Mouse (Mus musculus) forebrain, embryonic 14.5 days (tissue): ENCODE results near the gene Acvr1b. TPM values are rescaled to one million over a fixed set of nuclear protein-coding genes. Genes with fewer than 3 reads are reported as not detected.
A peak's percentile ranks its signal among the peaks of the same experiment; 100 is the strongest.

ENCODE experiments used
- ATAC-seq: fragments of 200-750 bp; cut with Nextera tagmentation; 2 replicates; pipeline ENCODE4 v1.8.0; 2017; ENCODE audit warnings: mild to moderate bottlenecking, moderate library complexity
- DNase-seq: peaks from one replicate; pipeline ENCODE4 v3.0.0-alpha.2; 2015; ENCODE audit warnings: low spot score
- H3K27ac ChIP-seq: fragments of 300-500 bp; sonication (generic); 2 replicates; pipeline ENCODE4 v1.5.1; 2014; ENCODE audit warnings: low read depth, mild to moderate bottlenecking, control low read depth, low read length, moderate library complexity
- H3K27me3 ChIP-seq: fragments of 300-500 bp; sonication (generic); replicated peaks from 2 replicates; pipeline ENCODE4 v1.6.1; 2014; ENCODE audit warnings: low read length, control low read depth, mixed read lengths; ENCODE audit not compliant: control insufficient read depth, insufficient read depth
- H3K36me3 ChIP-seq: fragments of 300-500 bp; sonication (generic); 2 replicates; pipeline ENCODE4 v1.6.1; 2014; ENCODE audit warnings: low read length, control low read depth; ENCODE audit not compliant: control insufficient read depth, insufficient read depth
- H3K4me1 ChIP-seq: fragments of 300-500 bp; sonication (generic); 2 replicates; pipeline ENCODE4 v1.6.1; 2014; ENCODE audit warnings: antibody characterized with exemption, low read length, control low read depth; ENCODE audit not compliant: control insufficient read depth, insufficient read depth
- H3K4me2 ChIP-seq: fragments of 300-500 bp; sonication (generic); 2 replicates; pipeline ENCODE4 v1.6.1; 2014; ENCODE audit warnings: mild to moderate bottlenecking, control low read depth, low read length
- H3K4me3 ChIP-seq: fragments of 300-500 bp; sonication (generic); 2 replicates; pipeline ENCODE4 v1.5.1; 2014; ENCODE audit warnings: low read depth, low read length, control low read depth
- H3K9ac ChIP-seq: fragments of 300-500 bp; sonication (generic); 2 replicates; pipeline ENCODE4 v1.6.1; 2014; ENCODE audit warnings: mild to moderate bottlenecking, low read length, control low read depth, moderate library complexity
- H3K9me3 ChIP-seq: fragments of 300-500 bp; sonication (generic); replicated peaks from 2 replicates; pipeline ENCODE4 v1.6.1; 2016; ENCODE audit warnings: low read length, control low read depth, mixed read lengths; ENCODE audit not compliant: control insufficient read depth
- WGBS: fragments of 180-500 bp; shearing (Covaris S2); extraction: QIAGEN DNeasy Blood & Tissue Kit; methylation state at CpG from one replicate; pipeline ENCODE4 v1.1.7; 2014; 5-methylcytosine and 5-hydroxymethylcytosine counted together
- polyA plus RNA-seq: library from polyadenylated mRNA; unstranded; fragments of >200 nt; fragmentation: Nextera tagmentation; extraction: Ambion mirVana; gene quantifications from 2 replicates; pipeline ENCODE4 v1.2.1, GENCODE M21; 2014

Gene Acvr1b
- polyA plus RNA-seq, 1 experiment from 2014 or later = 24.7 TPM

GRCm38 (mm10) chr15:101144176-101144575 is 29.7 kb upstream of the Acvr1b start:
- no peak overlapping the region for H3K4me3 ChIP-seq
- H3K4me2 ChIP-seq = no peak overlapping the region
- H3K27ac ChIP-seq = no peak overlapping the region
- ATAC-seq (no peak), DNase-seq (no peak)
- no peak overlapping the region for H3K9ac ChIP-seq
- peaks cover 18% of the 10 kb centered on the region for H3K4me1 ChIP-seq
- H3K36me3 ChIP-seq = no peaks in the 10 kb centered on the region
- no peaks in the 10 kb centered on the region for H3K27me3 ChIP-seq
- H3K9me3 ChIP-seq = no peaks in the 10 kb centered on the region
- WGBS = 79% methylated on average over 5 of the region's 5 CpGs

- no peak overlapping the region for H3K4me3 ChIP-seq
- no peak overlapping the region for H3K9ac ChIP-seq
- ATAC-seq (no peak), DNase-seq (no peak)
- no peaks in the 10 kb centered on the region for H3K27me3 ChIP-seq
- no peak overlapping the region for H3K4me2 ChIP-seq
- H3K36me3 ChIP-seq = no peaks in the 10 kb centered on the region
- no peak overlapping the region for H3K27ac ChIP-seq
- 87% methylated on average over 8 of the region's 8 CpGs for WGBS
- H3K9me3 ChIP-seq = no peaks in the 10 kb centered on the region
- H3K4me1 ChIP-seq = peaks cover 18% of the 10 kb centered on the region
Measured at GRCm38 (mm10) chr15:101144779-101145178, 29.1 kb upstream of the Acvr1b start.

- no peaks in the 10 kb centered on the region for H3K27me3 ChIP-seq
- no peaks in the 10 kb centered on the region for H3K9me3 ChIP-seq
- 11% methylated on average over 19 of the region's 19 CpGs for WGBS
- ATAC-seq (peak; percentile 95), DNase-seq (peak; percentile 94)
- no peak overlapping the region for H3K27ac ChIP-seq
- H3K4me3 ChIP-seq = no peak overlapping the region
- H3K4me1 ChIP-seq = peaks cover 11% of the 10 kb centered on the region
- H3K4me2 ChIP-seq = peak overlapping the region; percentile 38
- H3K9ac ChIP-seq = peak overlapping the region; percentile 13; the same call in 1 of the 2 replicates
- H3K36me3 ChIP-seq = no peaks in the 10 kb centered on the region
Measured at GRCm38 (mm10) chr15:101145424-101146099, 28.3 kb upstream of the Acvr1b start.

- H3K9ac ChIP-seq = no peak overlapping the region
- no peak overlapping the region for H3K4me2 ChIP-seq
- no peaks in the 10 kb centered on the region for H3K27me3 ChIP-seq
- no peak for ATAC-seq
- H3K9me3 ChIP-seq = no peaks in the 10 kb centered on the region
- WGBS = 70% methylated on average over 15 of the region's 15 CpGs
- no peak for DNase-seq
- H3K36me3 ChIP-seq = no peaks in the 10 kb centered on the region
- no peak overlapping the region for H3K4me3 ChIP-seq
- no peak overlapping the region for H3K27ac ChIP-seq
- peaks cover 7% of the 10 kb centered on the region for H3K4me1 ChIP-seq
Measured at GRCm38 (mm10) chr15:101146100-101146965, 27.5 kb upstream of the Acvr1b start.

GRCm38 (mm10) chr15:101147115-101147909 is 26.6 kb upstream of the Acvr1b start:
- Histone ChIP-seq H3K27me3 (no peaks in the 10 kb centered on the region), H3K27ac (no peak overlapping the region), H3K9ac (no peak overlapping the region), H3K36me3 (no peaks in the 10 kb centered on the region), H3K4me1 (peaks cover 7% of the 10 kb centered on the region), H3K4me2 (no peak overlapping the region), H3K9me3 (no peaks in the 10 kb centered on the region), H3K4me3 (no peak overlapping the region)
- ATAC-seq (no peak), DNase-seq (no peak)
- 82% methylated on average over 16 of the region's 16 CpGs for WGBS

GRCm38 (mm10) chr15:101147910-101148273 is 26.0 kb upstream of the Acvr1b start:
- no peaks in the 10 kb centered on the region for H3K9me3 ChIP-seq
- peaks cover 7% of the 10 kb centered on the region for H3K4me1 ChIP-seq
- H3K4me3 ChIP-seq = no peak overlapping the region
- H3K36me3 ChIP-seq = no peaks in the 10 kb centered on the region
- WGBS = 52% methylated on average over 6 of the region's 6 CpGs
- H3K4me2 ChIP-seq = no peak overlapping the region
- H3K27ac ChIP-seq = no peak overlapping the region
- H3K27me3 ChIP-seq = no peaks in the 10 kb centered on the region
- no peak overlapping the region for H3K9ac ChIP-seq
- DNase-seq = no peak
- ATAC-seq = no peak

- H3K27ac ChIP-seq = no peak overlapping the region
- WGBS = 41% methylated on average over 6 of the region's 6 CpGs
Measured at GRCm38 (mm10) chr15:101148604-101149003, 25.3 kb upstream of the Acvr1b start.

GRCm38 (mm10) chr15:101151409-101152261 is 22.2 kb upstream of the Acvr1b start:
- WGBS = 76% methylated on average over 9 of the region's 9 CpGs
- Histone ChIP-seq H3K9me3 (no peaks in the 10 kb centered on the region), H3K27ac (no peak overlapping the region), H3K4me1 (no peaks in the 10 kb centered on the region), H3K36me3 (no peaks in the 10 kb centered on the region), H3K4me3 (no peak overlapping the region), H3K27me3 (no peaks in the 10 kb centered on the region), H3K9ac (no peak overlapping the region), H3K4me2 (no peak overlapping the region)
- ATAC-seq (no peak), DNase-seq (no peak)

More at GRCm38 (mm10) chr15:101148604-101149003, 25.3 kb upstream of the Acvr1b start:
- no peak overlapping the region for H3K9ac ChIP-seq
- ATAC-seq = no peak
- peaks cover 3% of the 10 kb centered on the region; the same call in 1 of the 2 replicates for H3K4me1 ChIP-seq
- H3K4me3 ChIP-seq = no peak overlapping the region
- no peaks in the 10 kb centered on the region for H3K9me3 ChIP-seq
- no peaks in the 10 kb centered on the region for H3K27me3 ChIP-seq
- no peaks in the 10 kb centered on the region for H3K36me3 ChIP-seq
- no peak for DNase-seq
- H3K4me2 ChIP-seq = no peak overlapping the region
